Mouse (Mus musculus): ENCODE results near the gene Pole4. TPM values are rescaled to one million over a fixed set of nuclear protein-coding genes. Genes with fewer than 3 reads are reported as not detected.

The Pole4 gene
- polyA plus RNA-seq, 1 experiment from 2014 or later = 97.1 TPM

GRCm38 (mm10) chr6:82736626-82737600 is 31.7 kb upstream of the Pole4 start:
- peaks cover 76% of the 10 kb centered on the region for H3K36me3 ChIP-seq (ENCODE audit: control insufficient read depth, insufficient read depth, low read length)
- WGBS = 80% methylated on average over 25 of the region's 25 CpGs
- no peak overlapping the region for H3K9ac ChIP-seq (ENCODE audit: low read length)

GRCm38 (mm10) chr6:82735347-82735746 is 30.2 kb upstream of the Pole4 start:
- Histone ChIP-seq H3K9ac (ENCODE audit: low read length) (no peak overlapping the region), H3K4me3 (ENCODE audit: control insufficient read depth in 1 of 2, insufficient read depth in 1 of 2, low read depth in 1 of 2, low read length in 2 of 2) (no peak overlapping the region), H3K4me1 (ENCODE audit: control insufficient read depth in 2 of 2, insufficient read depth in 2 of 2, low read length in 2 of 2) (0 out of 4 replicates have a peak, but pooled peaks cover 0 to 1% of the 10 kb centered on the region in 2 experiments), H3K4me2 (ENCODE audit: low read length) (no peak overlapping the region), H3K27ac (replicated peaks in 1 of 2; ENCODE audit: control insufficient read depth in 1 of 2, insufficient read depth in 1 of 2, low read depth in 2 of 2, low read length in 2 of 2) (no peak overlapping the region), H3K9me3 (ENCODE audit: control insufficient read depth, low read length) (no peaks in the 10 kb centered on the region), H3K27me3 (ENCODE audit: control insufficient read depth, insufficient read depth, low read length) (no peaks in the 10 kb centered on the region), H3K36me3 (ENCODE audit: control insufficient read depth, insufficient read depth, low read length) (peaks cover 82% of the 10 kb centered on the region)
- WGBS = 81% methylated on average over 7 of the region's 7 CpGs
- ATAC-seq (ENCODE audit: insufficient number of reproducible peaks, insufficient read depth, low FRiP score, low read depth) = no peak

More at GRCm38 (mm10) chr6:82736626-82737600, 31.7 kb upstream of the Pole4 start:
- Histone ChIP-seq H3K9me3 (ENCODE audit: control insufficient read depth, low read length) (no peaks in the 10 kb centered on the region), H3K4me1 (ENCODE audit: control insufficient read depth in 2 of 2, insufficient read depth in 2 of 2, low read length in 2 of 2) (0 out of 4 replicates have a peak, but pooled peaks cover 0 to 3% of the 10 kb centered on the region in 2 experiments), H3K27me3 (ENCODE audit: control insufficient read depth, insufficient read depth, low read length) (no peaks in the 10 kb centered on the region), H3K4me2 (ENCODE audit: low read length) (no peak overlapping the region), H3K27ac (replicated peaks in 1 of 2; ENCODE audit: control insufficient read depth in 1 of 2, insufficient read depth in 1 of 2, low read depth in 2 of 2, low read length in 2 of 2) (no peak overlapping the region), H3K4me3 (ENCODE audit: control insufficient read depth in 1 of 2, insufficient read depth in 1 of 2, low read depth in 1 of 2, low read length in 2 of 2) (no peak overlapping the region)
- ATAC-seq (ENCODE audit: insufficient number of reproducible peaks, insufficient read depth, low FRiP score, low read depth) = no peak

DNA sequence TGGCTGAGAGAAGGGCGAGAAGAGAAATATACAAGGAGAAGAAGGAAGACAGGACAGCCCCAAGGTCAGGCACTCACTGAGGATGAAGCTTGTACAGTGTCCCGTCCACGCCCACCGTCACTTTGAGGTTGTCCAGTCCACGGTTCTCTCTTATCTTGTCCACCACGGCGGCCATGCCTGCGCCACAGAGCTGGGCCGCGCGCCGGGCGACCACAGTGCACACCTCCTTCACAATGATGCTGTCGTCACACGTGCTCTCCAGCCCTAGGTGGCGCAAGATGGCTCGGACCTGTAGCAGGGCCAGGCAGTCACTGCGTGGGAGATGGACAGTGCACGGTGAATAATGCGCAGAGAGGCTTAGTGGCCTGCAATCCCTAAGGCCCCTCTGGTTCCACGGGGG is 23.5 kb upstream of the Pole4 start:
- ATAC-seq (ENCODE audit: insufficient number of reproducible peaks, insufficient read depth, low FRiP score, low read depth) = peak; percentile 55; the same call in 1 of the 2 replicates

GRCm38 (mm10) chr6:82727206-82727605 is 22.0 kb upstream of the Pole4 start:
- Histone ChIP-seq H3K9ac (ENCODE audit: low read length) (no peak overlapping the region), H3K4me2 (ENCODE audit: low read length) (no peak overlapping the region), H3K36me3 (ENCODE audit: control insufficient read depth, insufficient read depth, low read length) (peaks cover 80% of the 10 kb centered on the region), H3K27ac (replicated peaks in 1 of 2; ENCODE audit: control insufficient read depth in 1 of 2, insufficient read depth in 1 of 2, low read depth in 2 of 2, low read length in 2 of 2) (no peak overlapping the region), H3K9me3 (ENCODE audit: control insufficient read depth, low read length) (no peaks in the 10 kb centered on the region), H3K4me3 (ENCODE audit: control insufficient read depth in 1 of 2, insufficient read depth in 1 of 2, low read depth in 1 of 2, low read length in 2 of 2) (no peak overlapping the region), H3K27me3 (ENCODE audit: control insufficient read depth, insufficient read depth, low read length) (no peaks in the 10 kb centered on the region), H3K4me1 (ENCODE audit: control insufficient read depth in 2 of 2, insufficient read depth in 2 of 2, low read length in 2 of 2) (peaks cover 19 to 20% of the 10 kb centered on the region in 2 experiments)
- WGBS = 81% methylated on average over 13 of the region's 13 CpGs
- ATAC-seq (ENCODE audit: insufficient number of reproducible peaks, insufficient read depth, low FRiP score, low read depth) = no peak

More for the DNA sequence above, 23.5 kb upstream of the Pole4 start:
- peaks cover 86% of the 10 kb centered on the region for H3K36me3 ChIP-seq (ENCODE audit: control insufficient read depth, insufficient read depth, low read length)
- H3K27ac ChIP-seq (replicated peaks in 1 of 2; ENCODE audit: control insufficient read depth in 1 of 2, insufficient read depth in 1 of 2, low read depth in 2 of 2, low read length in 2 of 2) = no peak overlapping the region
- H3K4me2 ChIP-seq (ENCODE audit: low read length) = no peak overlapping the region
- no peaks in the 10 kb centered on the region for H3K9me3 ChIP-seq (ENCODE audit: control insufficient read depth, low read length)
- H3K4me3 ChIP-seq (ENCODE audit: control insufficient read depth in 1 of 2, insufficient read depth in 1 of 2, low read depth in 1 of 2, low read length in 2 of 2) = no peak overlapping the region
- H3K4me1 ChIP-seq (ENCODE audit: control insufficient read depth in 2 of 2, insufficient read depth in 2 of 2, low read length in 2 of 2) = peaks cover 10 to 11% of the 10 kb centered on the region in 2 experiments
- H3K9ac ChIP-seq (ENCODE audit: low read length) = no peak overlapping the region
- WGBS = 55% methylated on average over 21 of the region's 21 CpGs
- no peaks in the 10 kb centered on the region for H3K27me3 ChIP-seq (ENCODE audit: control insufficient read depth, insufficient read depth, low read length)

GRCm38 (mm10) chr6:82723321-82723720 is 18.2 kb upstream of the Pole4 start:
- Histone ChIP-seq H3K27ac (replicated peaks in 1 of 2; ENCODE audit: control insufficient read depth in 1 of 2, insufficient read depth in 1 of 2, low read depth in 2 of 2, low read length in 2 of 2) (peak overlapping the region; percentile 80 to 87), H3K4me1 (ENCODE audit: control insufficient read depth in 2 of 2, insufficient read depth in 2 of 2, low read length in 2 of 2) (peaks cover 16 to 23% of the 10 kb centered on the region in 2 experiments), H3K9ac (ENCODE audit: low read length) (peak overlapping the region; percentile 28), H3K27me3 (ENCODE audit: control insufficient read depth, insufficient read depth, low read length) (no peaks in the 10 kb centered on the region), H3K4me3 (ENCODE audit: control insufficient read depth in 1 of 2, insufficient read depth in 1 of 2, low read depth in 1 of 2, low read length in 2 of 2) (no peak overlapping the region), H3K9me3 (ENCODE audit: control insufficient read depth, low read length) (no peaks in the 10 kb centered on the region), H3K36me3 (ENCODE audit: control insufficient read depth, insufficient read depth, low read length) (peaks cover 45% of the 10 kb centered on the region), H3K4me2 (ENCODE audit: low read length) (0 out of 2 replicates have a peak overlapping the region, but pooled peaks have one; percentile 1)
- WGBS = 31% methylated on average over 5 of the region's 5 CpGs
- ATAC-seq (ENCODE audit: insufficient number of reproducible peaks, insufficient read depth, low FRiP score, low read depth) = 0 out of 2 replicates have a peak, but pooled peaks have one; percentile 36

GRCm38 (mm10) chr6:82716126-82716525 is 11.0 kb upstream of the Pole4 start:
- Histone ChIP-seq H3K9ac (ENCODE audit: low read length) (no peak overlapping the region), H3K4me2 (ENCODE audit: low read length) (no peak overlapping the region), H3K9me3 (ENCODE audit: control insufficient read depth, low read length) (no peaks in the 10 kb centered on the region), H3K36me3 (ENCODE audit: control insufficient read depth, insufficient read depth, low read length) (no peaks in the 10 kb centered on the region), H3K4me1 (ENCODE audit: control insufficient read depth in 2 of 2, insufficient read depth in 2 of 2, low read length in 2 of 2) (peaks cover 1 to 2% of the 10 kb centered on the region in 2 experiments; a peak in 1 of 4 replicates), H3K27me3 (ENCODE audit: control insufficient read depth, insufficient read depth, low read length) (no peaks in the 10 kb centered on the region), H3K27ac (replicated peaks in 1 of 2; ENCODE audit: control insufficient read depth in 1 of 2, insufficient read depth in 1 of 2, low read depth in 2 of 2, low read length in 2 of 2) (no peak overlapping the region), H3K4me3 (ENCODE audit: control insufficient read depth in 1 of 2, insufficient read depth in 1 of 2, low read depth in 1 of 2, low read length in 2 of 2) (no peak overlapping the region)
- no peak for ATAC-seq (ENCODE audit: insufficient number of reproducible peaks, insufficient read depth, low FRiP score, low read depth)
- 80% methylated on average over 4 of the region's 4 CpGs for WGBS

GRCm38 (mm10) chr6:82715653-82716052 is 10.5 kb upstream of the Pole4 start:
- H3K36me3 ChIP-seq (ENCODE audit: control insufficient read depth, insufficient read depth, low read length) = no peaks in the 10 kb centered on the region
- no peak overlapping the region for H3K9ac ChIP-seq (ENCODE audit: low read length)
- H3K4me2 ChIP-seq (ENCODE audit: low read length) = no peak overlapping the region
- no peaks in the 10 kb centered on the region for H3K27me3 ChIP-seq (ENCODE audit: control insufficient read depth, insufficient read depth, low read length)
- no peaks in the 10 kb centered on the region for H3K9me3 ChIP-seq (ENCODE audit: control insufficient read depth, low read length)
- WGBS = 92% methylated on average over 3 of the region's 3 CpGs
- no peak overlapping the region for H3K4me3 ChIP-seq (ENCODE audit: control insufficient read depth in 1 of 2, insufficient read depth in 1 of 2, low read depth in 1 of 2, low read length in 2 of 2)
- ATAC-seq (ENCODE audit: insufficient number of reproducible peaks, insufficient read depth, low FRiP score, low read depth) = no peak
- no peak overlapping the region for H3K27ac ChIP-seq (replicated peaks in 1 of 2; ENCODE audit: control insufficient read depth in 1 of 2, insufficient read depth in 1 of 2, low read depth in 2 of 2, low read length in 2 of 2)
- no peaks in the 10 kb centered on the region for H3K4me1 ChIP-seq (ENCODE audit: control insufficient read depth in 2 of 2, insufficient read depth in 2 of 2, low read length in 2 of 2)

Data from heart, embryonic 14.5 days (tissue).